Mouse (Mus musculus) lung, embryonic 16.5 days (tissue): ENCODE measurements around the gene Wfdc2. TPM values are rescaled to one million over a fixed set of nuclear protein-coding genes. Genes with fewer than 3 reads are reported as not detected.

Experiments
- ATAC-seq: fragments of 200-750 bp; cut with Nextera tagmentation; 2 replicates; pipeline ENCODE4 v1.8.0; 2017; ENCODE audit warnings: low read depth, mild to moderate bottlenecking, moderate library complexity
- H3K27ac ChIP-seq: fragments of 300-500 bp; sonication (generic); 2 replicates; pipeline ENCODE4 v1.5.1; 2014; ENCODE audit warnings: mild to moderate bottlenecking, control low read depth, low read length
- H3K27me3 ChIP-seq: fragments of 300-500 bp; sonication (generic); 2 replicates; pipeline ENCODE4 v1.6.1; 2014; ENCODE audit warnings: low read depth, low read length, mixed read lengths; ENCODE audit not compliant: control insufficient read depth, insufficient read depth
- H3K36me3 ChIP-seq: fragments of 300-500 bp; sonication (generic); 2 replicates; pipeline ENCODE4 v1.6.1; 2014; ENCODE audit warnings: low read length; ENCODE audit not compliant: control insufficient read depth, insufficient read depth
- H3K4me1 ChIP-seq: fragments of 300-500 bp; sonication (generic); replicated peaks from 2 replicates; pipeline ENCODE4 v1.6.1; 2014; ENCODE audit warnings: low read length, mixed read lengths; ENCODE audit not compliant: control insufficient read depth, insufficient read depth
- H3K4me2 ChIP-seq: fragments of 300-500 bp; sonication (generic); 2 replicates; pipeline ENCODE4 v1.6.1; 2014; ENCODE audit warnings: low read depth, low read length, control low read depth
- H3K4me3 ChIP-seq: fragments of 300-500 bp; sonication (generic); 2 replicates; pipeline ENCODE4 v1.5.1; 2014; ENCODE audit warnings: mild to moderate bottlenecking, low read length, control low read depth
- H3K9ac ChIP-seq: fragments of 300-500 bp; sonication (generic); 2 replicates; pipeline ENCODE4 v1.6.1; 2014; ENCODE audit warnings: low read length, control low read depth
- H3K9me3 ChIP-seq: fragments of 300-500 bp; sonication (generic); 2 replicates; pipeline ENCODE4 v1.6.1; 2016; ENCODE audit warnings: low read length; ENCODE audit not compliant: control insufficient read depth
- WGBS: fragments of 180-500 bp; shearing (Covaris S2); extraction: QIAGEN DNeasy Blood & Tissue Kit; methylation state at CpG from one replicate; pipeline ENCODE4 v1.1.7; 2014; 5-methylcytosine and 5-hydroxymethylcytosine counted together
- polyA plus RNA-seq: library from polyadenylated mRNA; unstranded; fragments of >200 nt; fragmentation: Nextera tagmentation; extraction: Ambion mirVana; gene quantifications from 2 replicates; pipeline ENCODE4 v1.2.1, GENCODE M21; 2015

Gene Wfdc2
- polyA plus RNA-seq = 486 and 558 TPM in 2 replicates

DNA sequence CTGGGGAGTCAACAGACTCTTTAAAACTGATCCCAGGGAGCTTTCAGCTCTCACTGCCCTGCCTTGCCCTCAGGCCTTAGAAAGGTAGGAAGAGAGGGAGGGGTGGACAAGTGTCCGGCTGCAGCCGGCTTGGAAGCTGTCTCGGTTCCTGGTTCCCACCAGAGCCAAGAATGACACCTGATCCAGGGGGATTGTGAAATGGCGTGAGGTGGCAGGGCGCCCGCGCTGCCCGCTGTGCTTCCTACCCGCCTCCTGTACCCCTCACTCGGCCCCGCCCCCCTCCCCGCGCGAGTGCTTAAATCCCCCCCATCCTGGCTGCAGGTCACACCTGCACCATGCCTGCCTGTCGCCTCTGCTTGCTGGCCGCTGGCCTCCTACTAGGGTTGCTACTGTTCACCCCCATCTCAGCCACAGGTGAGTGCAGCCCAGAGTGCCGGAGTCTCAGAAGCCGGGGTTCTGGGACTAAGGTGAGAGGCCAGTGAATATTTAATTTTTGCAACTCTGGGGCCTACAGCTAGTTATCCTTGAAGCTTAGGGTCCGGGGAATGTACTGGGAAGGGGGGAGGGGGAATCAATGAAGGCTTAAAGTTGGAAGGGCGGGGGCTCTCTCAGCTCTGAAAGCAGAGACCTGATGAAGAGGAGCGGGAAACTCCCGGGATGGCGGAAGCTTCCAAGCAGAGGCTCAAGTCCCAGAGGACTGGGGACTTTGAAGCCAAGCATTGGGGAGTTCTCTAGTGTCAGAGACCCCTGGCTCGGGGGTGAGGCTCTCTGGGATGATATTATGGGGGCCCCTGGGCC is at the start of gene Wfdc2:
Gene Wfdc2, plus strand, starts transcription at position 23 of the 798 bp plus-strand sequence.
- peak within 1 kb of the TSS; percentile 54 for H3K4me3 ChIP-seq
- peak within 1 kb of the TSS; percentile 74 for H3K27ac ChIP-seq
- H3K4me1 ChIP-seq = peaks cover 15% of the 10 kb centered on the region
- H3K9ac ChIP-seq = peak within 1 kb of the TSS; percentile 72
- WGBS = 2% methylated on average over 20 of the region's 24 CpGs
- H3K27me3 ChIP-seq = no peaks in the 10 kb centered on the region; the same call in 1 of the 2 replicates
- peaks cover 6% of the 10 kb centered on the region; the same call in 1 of the 2 replicates for H3K36me3 ChIP-seq
- no peaks in the 10 kb centered on the region for H3K9me3 ChIP-seq
- H3K4me2 ChIP-seq = peak within 1 kb of the TSS; percentile 75
- ATAC-seq = peak; percentile 58

GRCm38 (mm10) chr2:164513389-164513788 is 48.8 kb upstream of the Wfdc2 start:
- no peak overlapping the region for H3K9ac ChIP-seq
- H3K27ac ChIP-seq = peak overlapping the region; percentile 47; the same call in 1 of the 2 replicates
- no peak overlapping the region for H3K4me3 ChIP-seq
- ATAC-seq = peak; percentile 57
- no peak overlapping the region for H3K4me2 ChIP-seq
- 56% methylated on average over 8 of the region's 8 CpGs for WGBS
- 0 out of 2 replicates have a peak, but pooled peaks cover 3% of the 10 kb centered on the region for H3K9me3 ChIP-seq
- peaks cover 2% of the 10 kb centered on the region for H3K4me1 ChIP-seq
- H3K27me3 ChIP-seq = no peaks in the 10 kb centered on the region
- no peaks in the 10 kb centered on the region for H3K36me3 ChIP-seq

DNA sequence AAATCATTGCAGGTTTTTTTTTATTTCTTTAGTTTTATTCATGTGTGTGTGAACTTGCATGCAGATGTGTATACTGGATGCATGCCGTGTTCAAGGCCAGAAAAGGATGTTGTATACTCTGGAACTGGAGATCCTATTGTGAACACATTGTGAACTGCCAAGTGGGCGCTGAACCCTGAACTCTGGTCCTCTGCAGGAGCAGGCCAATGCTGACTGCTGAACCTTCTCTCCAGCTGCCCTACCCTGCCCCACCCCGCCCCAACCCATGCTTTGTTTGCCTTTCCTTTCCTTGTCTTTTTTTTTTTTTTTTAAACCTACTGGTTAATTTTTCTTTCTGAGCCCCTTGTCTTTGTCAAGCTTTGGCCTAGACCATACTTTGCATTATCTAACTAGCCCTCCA is 47.3 kb upstream of the Wfdc2 start:
- Histone ChIP-seq H3K9me3 (0 out of 2 replicates have a peak, but pooled peaks cover 3% of the 10 kb centered on the region), H3K4me3 (no peak overlapping the region), H3K36me3 (no peaks in the 10 kb centered on the region), H3K4me1 (peaks cover 2% of the 10 kb centered on the region), H3K27me3 (no peaks in the 10 kb centered on the region), H3K9ac (no peak overlapping the region), H3K4me2 (no peak overlapping the region), H3K27ac (no peak overlapping the region)
- WGBS = 63% methylated on average over 3 of the region's 3 CpGs
- no peak for ATAC-seq

- 76% methylated on average over 9 of the region's 9 CpGs for WGBS
- Histone ChIP-seq H3K27me3 (no peaks in the 10 kb centered on the region), H3K4me2 (no peak overlapping the region), H3K36me3 (no peaks in the 10 kb centered on the region), H3K9ac (no peak overlapping the region), H3K4me1 (peaks cover 2% of the 10 kb centered on the region; the same call in 1 of the 2 replicates), H3K4me3 (no peak overlapping the region), H3K9me3 (0 out of 2 replicates have a peak, but pooled peaks cover 3% of the 10 kb centered on the region), H3K27ac (no peak overlapping the region)
- no peak for ATAC-seq
Observed at GRCm38 (mm10) chr2:164515897-164516296, 46.3 kb upstream of the Wfdc2 start.

GRCm38 (mm10) chr2:164516592-164516991 is 45.6 kb upstream of the Wfdc2 start:
- no peak overlapping the region for H3K9ac ChIP-seq
- WGBS = 64% methylated on average over 11 of the region's 11 CpGs

DNA sequence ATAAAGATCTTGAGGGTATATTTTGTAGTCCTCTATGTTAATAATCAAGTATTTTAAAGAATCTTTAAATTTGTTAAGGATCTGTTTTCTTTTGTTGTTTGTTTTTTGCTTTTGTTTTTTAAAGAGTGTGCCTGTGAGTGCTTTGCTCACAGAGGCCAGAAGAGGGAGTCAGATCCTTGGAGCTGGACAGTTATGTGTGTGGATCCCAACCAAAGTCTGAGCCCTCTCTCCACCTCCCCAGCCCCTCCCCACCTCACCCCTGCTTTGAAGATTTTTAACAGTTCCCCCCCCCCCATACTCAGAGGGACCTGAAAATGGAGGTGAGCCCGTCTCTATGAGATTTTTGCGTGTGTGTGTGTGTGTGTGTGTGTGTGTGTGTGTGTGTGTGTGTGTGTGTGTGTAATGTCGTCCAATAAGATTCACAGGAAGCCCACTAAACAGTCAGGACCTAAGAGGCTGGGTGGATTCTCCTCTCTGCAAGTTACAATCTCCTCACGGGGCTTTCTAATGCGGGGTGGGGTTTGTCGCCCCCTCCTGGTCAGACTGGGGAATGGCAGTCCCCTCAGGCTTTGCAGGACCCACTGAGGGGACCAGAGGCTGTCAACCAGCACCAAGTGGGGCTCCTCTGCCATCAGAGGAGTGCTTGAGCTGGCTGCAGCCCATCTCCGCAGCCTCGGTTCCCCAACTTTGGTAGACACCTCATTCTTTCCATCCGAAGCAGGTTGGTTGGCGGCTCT is 44.6 kb upstream of the Wfdc2 start:
- ATAC-seq = peak; percentile 32; the same call in 1 of the 2 replicates
- H3K27ac ChIP-seq = no peak overlapping the region
- H3K9me3 ChIP-seq = 0 out of 2 replicates have a peak, but pooled peaks cover 3% of the 10 kb centered on the region
- H3K4me2 ChIP-seq = no peak overlapping the region
- peaks cover 2% of the 10 kb centered on the region; the same call in 1 of the 2 replicates for H3K4me1 ChIP-seq
- H3K9ac ChIP-seq = no peak overlapping the region
- no peaks in the 10 kb centered on the region for H3K36me3 ChIP-seq
- no peak overlapping the region for H3K4me3 ChIP-seq
- H3K27me3 ChIP-seq = no peaks in the 10 kb centered on the region
- whole genome bisulfite sequencing = 30% methylated on average over 10 of the region's 10 CpGs

More at GRCm38 (mm10) chr2:164516592-164516991, 45.6 kb upstream of the Wfdc2 start:
- Histone ChIP-seq H3K27ac (no peak overlapping the region), H3K27me3 (no peaks in the 10 kb centered on the region), H3K36me3 (no peaks in the 10 kb centered on the region), H3K4me3 (no peak overlapping the region), H3K4me1 (peaks cover 2% of the 10 kb centered on the region; the same call in 1 of the 2 replicates), H3K9me3 (0 out of 2 replicates have a peak, but pooled peaks cover 3% of the 10 kb centered on the region), H3K4me2 (no peak overlapping the region)
- no peak for ATAC-seq

DNA sequence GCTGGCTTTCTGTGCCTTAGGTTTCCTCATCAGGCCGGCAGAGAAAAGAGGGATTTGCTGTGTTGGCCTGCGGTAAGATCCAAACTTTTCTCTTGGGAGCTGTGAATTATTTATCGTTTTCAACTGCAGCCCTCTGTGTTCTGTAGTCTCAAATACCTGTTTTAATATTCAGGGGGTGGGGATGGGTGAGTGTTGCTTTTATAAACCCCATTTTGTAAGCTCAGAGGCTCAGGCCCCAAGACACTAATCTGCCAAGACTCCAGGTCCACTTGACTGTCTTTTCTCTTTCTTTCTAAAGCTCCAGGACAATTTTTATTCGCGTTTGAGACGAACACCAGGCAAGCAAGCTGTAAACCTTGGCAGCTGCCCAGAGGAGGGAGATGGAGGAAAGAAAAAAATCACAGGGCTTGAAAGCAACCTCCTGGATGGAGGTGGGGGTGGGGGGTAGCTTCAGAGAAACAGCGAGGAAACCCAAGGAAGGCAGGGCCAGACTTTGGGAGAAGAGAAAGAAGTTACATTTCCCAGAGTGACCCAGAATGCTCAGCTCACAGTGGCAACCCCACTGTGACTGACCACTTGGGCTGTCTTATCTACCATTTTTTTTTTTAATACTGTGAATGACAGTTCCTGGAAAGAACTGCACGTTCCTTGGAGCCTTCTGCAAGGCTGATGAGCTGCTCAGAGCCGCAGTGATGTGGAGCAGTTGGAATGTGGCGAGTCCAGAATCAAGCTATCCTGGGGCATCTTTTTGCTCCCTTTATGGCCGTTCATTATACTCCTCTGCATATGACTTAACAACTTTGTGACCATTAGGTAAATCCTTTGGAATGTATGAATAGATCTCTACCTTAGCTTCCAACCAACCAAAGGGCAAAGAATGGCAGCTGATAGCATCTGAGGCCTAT is 43.7 kb upstream of the Wfdc2 start:
- H3K9me3 ChIP-seq = 0 out of 2 replicates have a peak, but pooled peaks cover 3% of the 10 kb centered on the region
- H3K27me3 ChIP-seq = no peaks in the 10 kb centered on the region
- no peak for ATAC-seq
- no peaks in the 10 kb centered on the region for H3K36me3 ChIP-seq
- H3K4me2 ChIP-seq = no peak overlapping the region
- H3K9ac ChIP-seq = no peak overlapping the region
- no peak overlapping the region for H3K4me3 ChIP-seq
- no peak overlapping the region for H3K27ac ChIP-seq
- WGBS = 45% methylated on average over 11 of the region's 11 CpGs
- H3K4me1 ChIP-seq = peaks cover 2% of the 10 kb centered on the region; the same call in 1 of the 2 replicates

DNA sequence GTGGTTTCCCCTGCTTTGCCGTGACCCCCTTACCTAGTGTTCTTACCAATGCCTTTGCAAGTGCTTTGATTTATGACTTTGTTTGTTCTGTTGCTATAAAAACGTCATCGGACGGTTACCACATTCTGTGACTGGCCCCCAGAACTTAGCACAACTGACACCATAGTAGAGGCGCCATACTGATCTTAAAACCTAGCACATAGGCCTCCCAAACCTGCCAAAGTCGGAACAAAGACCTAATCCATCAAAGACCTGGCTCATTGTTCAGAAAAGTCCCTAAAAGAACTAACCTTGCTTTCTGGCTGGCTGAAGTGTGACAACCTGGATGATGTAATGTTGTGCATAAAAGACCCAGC is 43.1 kb upstream of the Wfdc2 start:
- no peak overlapping the region for H3K4me3 ChIP-seq
- no peak overlapping the region for H3K27ac ChIP-seq
- H3K4me2 ChIP-seq = no peak overlapping the region
- no peaks in the 10 kb centered on the region for H3K36me3 ChIP-seq
- no peaks in the 10 kb centered on the region for H3K27me3 ChIP-seq
- H3K4me1 ChIP-seq = peaks cover 2% of the 10 kb centered on the region; the same call in 1 of the 2 replicates
- no peak overlapping the region for H3K9ac ChIP-seq
- no peak for ATAC-seq
- WGBS = 73% methylated on average over 6 of the region's 6 CpGs
- 0 out of 2 replicates have a peak, but pooled peaks cover 3% of the 10 kb centered on the region for H3K9me3 ChIP-seq
